Mouse (Mus musculus): Measurements from ENCODE around the gene Macrod2. TPM values are rescaled to one million over a fixed set of nuclear protein-coding genes. Genes with fewer than 3 reads are reported as not detected.

Gene Macrod2
- polyA plus RNA-seq, 1 experiment, result 0.95 TPM

GRCm38 (mm10) chr2:141056685-141057454 lies 661.8 kb downstream of the Macrod2 start:
- TF ChIP-seq CTCF (IDR thresholded peaks at IDR 0.05; ENCODE audit: control insufficient read depth, insufficient read depth, insufficient read length) (no peak), CEBPB (IDR thresholded peaks at IDR 0.05; ENCODE audit: low read depth) (no peak), USF1 (IDR thresholded peaks at IDR 0.05; ENCODE audit: low read depth) (no peak), MAX (IDR thresholded peaks at IDR 0.05) (no peak), MYOG (IDR thresholded peaks at IDR 0.05; ENCODE audit: control insufficient read depth, extremely low read depth, insufficient read length) (no peak), MYOD1 (IDR thresholded peaks at IDR 0.05; ENCODE audit: control insufficient read depth, insufficient read length, low read depth) (no peak), FOSL1 (IDR thresholded peaks at IDR 0.05; ENCODE audit: insufficient read depth, low read length, poor library complexity, severe bottlenecking) (no peak)
- H3K36me3 ChIP-seq (ENCODE audit: control insufficient read depth, insufficient read depth), result no peaks in the 10 kb centered on the region
- H3K27me3 ChIP-seq (ENCODE audit: control insufficient read depth, insufficient read depth, insufficient read length), result no peaks in the 10 kb centered on the region
- no peak overlapping the region for H3ac ChIP-seq (ENCODE audit: control insufficient read depth, insufficient read length, low read depth)
- H3K79me3 ChIP-seq (ENCODE audit: low read depth), result no peaks in the 10 kb centered on the region
- H3K4me3 ChIP-seq (ENCODE audit: insufficient read depth, poor library complexity, severe bottlenecking), result no peak overlapping the region
- H3K79me2 ChIP-seq (ENCODE audit: control insufficient read depth, insufficient read depth), result no peaks in the 10 kb centered on the region

- H3K36me3 ChIP-seq (ENCODE audit: control insufficient read depth, insufficient read depth), result no peaks in the 10 kb centered on the region
- H3K79me2 ChIP-seq (ENCODE audit: control insufficient read depth, insufficient read depth), result no peaks in the 10 kb centered on the region
- no peak overlapping the region for H3ac ChIP-seq (ENCODE audit: control insufficient read depth, insufficient read length, low read depth)
- no peaks in the 10 kb centered on the region for H3K79me3 ChIP-seq (ENCODE audit: low read depth)
- H3K27me3 ChIP-seq (ENCODE audit: control insufficient read depth, insufficient read depth, insufficient read length), result no peaks in the 10 kb centered on the region
- H3K4me3 ChIP-seq (ENCODE audit: insufficient read depth, poor library complexity, severe bottlenecking), result no peak overlapping the region
- TF ChIP-seq FOSL1 (IDR thresholded peaks at IDR 0.05; ENCODE audit: insufficient read depth, low read length, poor library complexity, severe bottlenecking), result no peak
- TF ChIP-seq USF1 (IDR thresholded peaks at IDR 0.05; ENCODE audit: low read depth), result no peak
- TF ChIP-seq MYOG (IDR thresholded peaks at IDR 0.05; ENCODE audit: control insufficient read depth, extremely low read depth, insufficient read length), result no peak
- no peak for TF ChIP-seq MYOD1 (IDR thresholded peaks at IDR 0.05; ENCODE audit: control insufficient read depth, insufficient read length, low read depth)
- no peak for TF ChIP-seq MAX (IDR thresholded peaks at IDR 0.05)
- TF ChIP-seq CEBPB (IDR thresholded peaks at IDR 0.05; ENCODE audit: low read depth), result no peak
- TF ChIP-seq CTCF (IDR thresholded peaks at IDR 0.05; ENCODE audit: control insufficient read depth, insufficient read depth, insufficient read length), result no peak
Measured at GRCm38 (mm10) chr2:141057455-141057833, 662.3 kb downstream of the Macrod2 start.

- no peaks in the 10 kb centered on the region for H3K79me2 ChIP-seq (ENCODE audit: control insufficient read depth, insufficient read depth)
- H3K36me3 ChIP-seq (ENCODE audit: control insufficient read depth, insufficient read depth), result no peaks in the 10 kb centered on the region
- TF ChIP-seq CTCF (IDR thresholded peaks at IDR 0.05; ENCODE audit: control insufficient read depth, insufficient read depth, insufficient read length) (no peak), MAX (IDR thresholded peaks at IDR 0.05) (no peak), FOSL1 (IDR thresholded peaks at IDR 0.05; ENCODE audit: insufficient read depth, low read length, poor library complexity, severe bottlenecking) (no peak), CEBPB (IDR thresholded peaks at IDR 0.05; ENCODE audit: low read depth) (no peak), USF1 (IDR thresholded peaks at IDR 0.05; ENCODE audit: low read depth) (no peak), MYOD1 (IDR thresholded peaks at IDR 0.05; ENCODE audit: control insufficient read depth, insufficient read length, low read depth) (no peak), MYOG (IDR thresholded peaks at IDR 0.05; ENCODE audit: control insufficient read depth, extremely low read depth, insufficient read length) (no peak)
- no peak overlapping the region for H3ac ChIP-seq (ENCODE audit: control insufficient read depth, insufficient read length, low read depth)
- no peaks in the 10 kb centered on the region for H3K27me3 ChIP-seq (ENCODE audit: control insufficient read depth, insufficient read depth, insufficient read length)
- H3K4me3 ChIP-seq (ENCODE audit: insufficient read depth, poor library complexity, severe bottlenecking), result no peak overlapping the region
- H3K79me3 ChIP-seq (ENCODE audit: low read depth), result no peaks in the 10 kb centered on the region
Measured at GRCm38 (mm10) chr2:141073981-141074855, 679.1 kb downstream of the Macrod2 start.

GRCm38 (mm10) chr2:141078221-141078620 lies 683.1 kb downstream of the Macrod2 start:
- Histone ChIP-seq H3K36me3 (ENCODE audit: control insufficient read depth, insufficient read depth) (no peaks in the 10 kb centered on the region), H3K27me3 (ENCODE audit: control insufficient read depth, insufficient read depth, insufficient read length) (no peaks in the 10 kb centered on the region), H3K4me3 (ENCODE audit: insufficient read depth, poor library complexity, severe bottlenecking) (no peak overlapping the region), H3K79me3 (ENCODE audit: low read depth) (no peaks in the 10 kb centered on the region), H3ac (ENCODE audit: control insufficient read depth, insufficient read length, low read depth) (no peak overlapping the region), H3K79me2 (ENCODE audit: control insufficient read depth, insufficient read depth) (no peaks in the 10 kb centered on the region)
- TF ChIP-seq USF1 (IDR thresholded peaks at IDR 0.05; ENCODE audit: low read depth), result no peak
- no peak for TF ChIP-seq MAX (IDR thresholded peaks at IDR 0.05)
- no peak for TF ChIP-seq MYOD1 (IDR thresholded peaks at IDR 0.05; ENCODE audit: control insufficient read depth, insufficient read length, low read depth)
- TF ChIP-seq MYOG (IDR thresholded peaks at IDR 0.05; ENCODE audit: control insufficient read depth, extremely low read depth, insufficient read length), result no peak
- no peak for TF ChIP-seq FOSL1 (IDR thresholded peaks at IDR 0.05; ENCODE audit: insufficient read depth, low read length, poor library complexity, severe bottlenecking)
- no peak for TF ChIP-seq CTCF (IDR thresholded peaks at IDR 0.05; ENCODE audit: control insufficient read depth, insufficient read depth, insufficient read length)
- no peak for TF ChIP-seq CEBPB (IDR thresholded peaks at IDR 0.05; ENCODE audit: low read depth)

- Histone ChIP-seq H3K79me2 (ENCODE audit: control insufficient read depth, insufficient read depth) (no peaks in the 10 kb centered on the region), H3K4me3 (ENCODE audit: insufficient read depth, poor library complexity, severe bottlenecking) (no peak overlapping the region), H3K36me3 (ENCODE audit: control insufficient read depth, insufficient read depth) (no peaks in the 10 kb centered on the region), H3ac (ENCODE audit: control insufficient read depth, insufficient read length, low read depth) (no peak overlapping the region), H3K27me3 (ENCODE audit: control insufficient read depth, insufficient read depth, insufficient read length) (no peaks in the 10 kb centered on the region), H3K79me3 (ENCODE audit: low read depth) (no peaks in the 10 kb centered on the region)
- TF ChIP-seq MAX (IDR thresholded peaks at IDR 0.05) (no peak), USF1 (IDR thresholded peaks at IDR 0.05; ENCODE audit: low read depth) (no peak), MYOG (IDR thresholded peaks at IDR 0.05; ENCODE audit: control insufficient read depth, extremely low read depth, insufficient read length) (no peak), CTCF (IDR thresholded peaks at IDR 0.05; ENCODE audit: control insufficient read depth, insufficient read depth, insufficient read length) (no peak), CEBPB (IDR thresholded peaks at IDR 0.05; ENCODE audit: low read depth) (no peak), MYOD1 (IDR thresholded peaks at IDR 0.05; ENCODE audit: control insufficient read depth, insufficient read length, low read depth) (no peak), FOSL1 (IDR thresholded peaks at IDR 0.05; ENCODE audit: insufficient read depth, low read length, poor library complexity, severe bottlenecking) (no peak)
Measured at GRCm38 (mm10) chr2:141091320-141091719, 696.2 kb downstream of the Macrod2 start.

All from C2C12 (cell line).